Mouse (Mus musculus) forebrain, embryonic 15.5 days (tissue): ENCODE measurements around the gene Ankrd52. TPM values are rescaled to one million over a fixed set of nuclear protein-coding genes. Genes with fewer than 3 reads are reported as not detected.

Source experiments
- ATAC-seq: fragments of 200-750 bp; cut with Nextera tagmentation; replicated peaks from 2 replicates; pipeline ENCODE4 v1.8.0; 2017; ENCODE audit warnings: mild to moderate bottlenecking, moderate TSS enrichment, moderate library complexity
- H3K27ac ChIP-seq: fragments of 300-500 bp; sonication (generic); replicated peaks from 2 replicates; pipeline ENCODE4 v1.5.1; 2015; ENCODE audit warnings: mild to moderate bottlenecking, inconsistent platforms
- H3K27me3 ChIP-seq: fragments of 300-500 bp; sonication (generic); 2 replicates; pipeline ENCODE4 v1.6.1; 2015; ENCODE audit warnings: inconsistent platforms
- H3K36me3 ChIP-seq: fragments of 300-500 bp; sonication (generic); 2 replicates; pipeline ENCODE4 v1.6.1; 2015; ENCODE audit warnings: mild to moderate bottlenecking, inconsistent platforms
- H3K4me1 ChIP-seq: fragments of 300-500 bp; sonication (generic); 2 replicates; pipeline ENCODE4 v1.6.1; 2015; ENCODE audit warnings: inconsistent platforms
- H3K4me2 ChIP-seq: fragments of 300-500 bp; sonication (generic); replicated peaks from 2 replicates; pipeline ENCODE4 v1.6.1; 2015; ENCODE audit warnings: mild to moderate bottlenecking, inconsistent platforms
- H3K4me3 ChIP-seq: fragments of 300-500 bp; sonication (generic); 2 replicates; pipeline ENCODE4 v1.5.1; 2015; ENCODE audit warnings: mild to moderate bottlenecking, inconsistent platforms
- H3K9ac ChIP-seq: fragments of 300-500 bp; sonication (generic); replicated peaks from 2 replicates; pipeline ENCODE4 v1.6.1; 2015; ENCODE audit warnings: mild to moderate bottlenecking, inconsistent platforms
- H3K9me3 ChIP-seq: fragments of 300-500 bp; sonication (generic); 2 replicates; pipeline ENCODE4 v1.6.1; 2016; ENCODE audit warnings: inconsistent platforms
- WGBS: fragments of 180-500 bp; shearing (Covaris S2); methylation state at CpG from one replicate; pipeline ENCODE4 v1.1.7; 2015; ENCODE audit warnings: mixed read lengths; 5-methylcytosine and 5-hydroxymethylcytosine counted together
- polyA plus RNA-seq: library from polyadenylated mRNA; unstranded; fragments of >200 nt; fragmentation: Nextera tagmentation; extraction: Ambion mirVana; gene quantifications from 2 replicates; pipeline ENCODE4 v1.2.1, GENCODE M21; 2015

Ankrd52 gene
- polyA plus RNA-seq, 1 experiment from 2014 or later = 13.0 TPM

DNA sequence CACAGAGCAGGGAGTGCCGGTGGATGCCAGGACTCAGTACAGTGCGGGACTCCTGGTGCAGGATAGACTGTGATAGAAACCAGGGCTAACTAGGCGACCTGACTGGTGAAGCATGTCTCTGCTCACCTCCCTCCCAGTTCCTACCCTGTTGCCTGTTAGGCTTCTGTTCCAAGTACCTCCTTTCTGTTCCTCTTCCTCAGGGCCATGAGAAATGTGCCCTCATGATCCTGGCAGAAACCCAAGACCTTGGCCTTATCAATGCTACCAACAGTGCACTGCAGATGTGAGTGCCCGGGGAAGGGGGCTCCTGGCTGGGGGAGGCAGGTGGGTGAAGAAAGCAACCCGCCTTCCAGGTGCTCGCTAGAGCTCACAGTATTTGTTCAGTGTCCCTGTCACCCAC, 12.7 kb downstream of the Ankrd52 start:
- Histone ChIP-seq H3K9me3 (no peaks in the 10 kb centered on the region), H3K9ac (no peak overlapping the region), H3K4me2 (no peak overlapping the region), H3K4me3 (no peak overlapping the region), H3K36me3 (peaks cover 91% of the 10 kb centered on the region), H3K4me1 (no peaks in the 10 kb centered on the region), H3K27me3 (no peaks in the 10 kb centered on the region), H3K27ac (no peak overlapping the region)
- no peak for ATAC-seq
- WGBS = 86% methylated on average over 6 of the region's 6 CpGs

DNA sequence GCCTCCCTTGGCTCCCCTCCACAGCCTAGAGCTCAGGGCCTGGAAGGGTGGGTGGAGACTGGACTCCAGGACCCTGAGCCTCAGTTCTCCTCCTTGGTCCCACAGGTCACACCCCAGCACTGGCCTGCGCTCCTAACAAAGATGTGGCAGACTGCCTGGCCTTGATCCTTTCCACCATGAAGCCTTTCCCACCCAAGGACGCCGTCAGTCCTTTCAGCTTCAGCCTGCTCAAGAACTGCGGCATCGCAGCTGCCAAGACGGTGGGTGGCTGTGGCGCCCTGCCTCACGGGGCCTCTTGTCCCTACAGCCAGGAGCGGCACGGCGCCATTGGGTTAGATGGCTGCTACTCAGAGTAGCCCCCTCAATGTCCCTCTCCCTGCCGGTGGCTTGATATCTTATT, 13.5 kb downstream of the Ankrd52 start:
- Histone ChIP-seq H3K4me3 (no peak overlapping the region), H3K9ac (no peak overlapping the region), H3K4me1 (no peaks in the 10 kb centered on the region), H3K27ac (no peak overlapping the region), H3K27me3 (no peaks in the 10 kb centered on the region), H3K36me3 (peaks cover 83% of the 10 kb centered on the region), H3K4me2 (no peak overlapping the region), H3K9me3 (no peaks in the 10 kb centered on the region)
- WGBS = 89% methylated on average over 12 of the region's 12 CpGs
- ATAC-seq = no peak

DNA sequence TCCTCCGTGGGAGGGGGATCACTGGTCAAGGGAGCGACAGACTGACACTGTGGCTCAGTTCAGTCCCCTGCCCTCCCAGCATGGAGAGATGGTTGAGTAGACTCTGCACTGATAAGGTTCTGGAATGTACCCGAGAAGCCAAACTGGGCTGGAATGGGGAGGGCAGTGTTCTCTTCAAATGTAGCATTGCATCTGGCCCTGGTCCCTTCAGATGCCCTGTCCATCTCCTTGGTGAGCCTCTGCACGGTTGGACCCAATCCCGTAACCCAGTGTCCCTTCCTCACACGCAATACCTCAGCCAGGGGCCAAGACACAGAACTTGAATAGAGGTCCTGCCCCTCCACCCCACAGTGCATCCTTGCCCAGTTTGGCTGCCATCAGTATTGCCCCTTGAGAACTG, 14.9 kb downstream of the Ankrd52 start:
- H3K9me3 ChIP-seq = no peaks in the 10 kb centered on the region
- WGBS = 76% methylated on average over 6 of the region's 6 CpGs
- peaks cover 73% of the 10 kb centered on the region for H3K36me3 ChIP-seq
- no peak overlapping the region for H3K4me3 ChIP-seq
- no peaks in the 10 kb centered on the region for H3K27me3 ChIP-seq
- no peak for ATAC-seq
- H3K4me1 ChIP-seq = no peaks in the 10 kb centered on the region
- no peak overlapping the region for H3K9ac ChIP-seq
- H3K4me2 ChIP-seq = no peak overlapping the region
- H3K27ac ChIP-seq = no peak overlapping the region

DNA sequence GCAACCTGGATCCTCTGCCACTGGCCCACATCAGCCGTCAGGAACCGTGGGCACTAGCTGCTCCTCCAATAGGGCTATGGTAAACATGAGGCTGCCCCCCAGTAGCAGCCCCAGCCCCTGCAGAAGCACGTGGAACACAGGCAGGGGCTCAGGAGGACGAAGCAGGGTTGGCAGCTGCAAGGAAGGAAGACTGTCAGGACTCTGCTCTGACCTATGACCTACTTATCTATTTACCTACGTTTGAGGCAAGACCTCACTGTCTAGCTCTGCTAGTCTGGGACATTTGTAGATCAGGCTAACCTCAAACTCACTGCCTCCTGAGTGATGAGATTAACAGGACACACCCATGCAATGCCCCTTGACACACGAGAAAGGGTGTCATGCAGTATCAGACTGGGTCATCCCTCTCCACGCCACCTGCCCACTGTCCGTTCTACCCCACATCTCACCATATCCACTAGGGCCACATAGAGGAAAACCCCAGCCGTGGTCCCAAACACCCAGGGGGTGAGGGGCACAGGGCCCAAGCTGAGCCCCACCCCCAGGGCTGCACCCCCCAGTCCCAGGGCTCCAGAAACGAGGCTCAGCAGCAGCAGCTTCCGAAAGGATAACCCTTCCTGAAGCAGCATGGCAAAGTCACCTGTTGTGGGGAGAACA, 19.2 kb downstream of the Ankrd52 start:
- H3K27ac ChIP-seq = no peak overlapping the region
- H3K4me2 ChIP-seq = no peak overlapping the region
- H3K4me3 ChIP-seq = no peak overlapping the region
- no peaks in the 10 kb centered on the region for H3K4me1 ChIP-seq
- H3K9ac ChIP-seq = no peak overlapping the region
- 71% methylated on average over 11 of the region's 11 CpGs for whole genome bisulfite sequencing
- H3K9me3 ChIP-seq = no peaks in the 10 kb centered on the region
- H3K27me3 ChIP-seq = no peaks in the 10 kb centered on the region
- no peak for ATAC-seq
- H3K36me3 ChIP-seq = peaks cover 32% of the 10 kb centered on the region

DNA sequence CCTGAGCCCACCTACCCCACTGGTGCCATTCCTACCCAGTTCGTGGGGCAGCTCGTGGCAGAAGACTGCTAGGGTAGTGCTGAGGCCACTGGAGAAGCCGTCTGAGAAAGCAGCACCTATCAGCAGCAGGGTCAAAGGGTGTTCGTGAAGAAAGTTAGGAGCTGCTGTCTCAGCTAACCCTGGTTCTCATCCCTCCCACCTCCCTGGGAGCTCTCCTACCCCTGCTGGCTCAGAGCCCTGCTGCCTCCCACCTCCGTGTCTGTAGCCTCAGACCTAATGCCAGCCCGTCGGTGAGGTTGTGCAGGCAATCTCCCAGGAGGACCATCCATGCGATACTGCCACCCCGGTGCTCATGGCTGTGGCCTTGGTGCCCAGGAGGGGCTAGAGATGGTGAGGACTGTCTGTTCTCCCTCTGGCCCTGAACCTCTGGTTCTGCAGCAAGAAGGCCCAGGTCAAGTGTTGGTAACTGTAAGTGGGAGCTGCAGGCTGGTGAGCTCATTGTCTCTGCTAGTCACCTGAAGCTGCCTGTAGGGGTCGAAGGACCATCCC, 19.9 kb downstream of the Ankrd52 start:
- Histone ChIP-seq H3K4me1 (no peaks in the 10 kb centered on the region), H3K27me3 (no peaks in the 10 kb centered on the region), H3K4me2 (no peak overlapping the region), H3K27ac (no peak overlapping the region), H3K9me3 (no peaks in the 10 kb centered on the region), H3K36me3 (peaks cover 29% of the 10 kb centered on the region), H3K4me3 (no peak overlapping the region), H3K9ac (no peak overlapping the region)
- WGBS = 73% methylated on average over 10 of the region's 10 CpGs
- ATAC-seq = no peak

DNA sequence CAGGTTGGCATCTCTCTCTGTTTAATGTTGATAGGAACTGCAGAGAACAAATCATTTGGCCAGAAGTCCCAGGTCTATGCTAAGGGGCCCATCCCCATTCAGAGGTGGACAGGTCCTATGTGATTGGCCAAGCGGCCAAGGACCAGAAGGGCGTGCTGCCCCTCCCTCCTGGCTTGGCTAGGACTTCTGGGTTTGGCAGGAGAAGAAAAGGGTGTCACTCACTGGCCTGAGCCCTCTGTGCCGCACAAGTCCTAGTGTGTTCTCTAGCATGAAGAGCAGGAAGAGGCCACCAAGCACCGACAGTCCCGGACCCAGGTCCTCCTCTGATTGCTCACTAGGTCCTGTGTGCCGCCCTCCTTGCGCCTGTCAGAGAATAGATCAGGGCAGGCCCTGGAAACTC, 20.6 kb downstream of the Ankrd52 start:
- no peaks in the 10 kb centered on the region for H3K27me3 ChIP-seq
- peaks cover 23% of the 10 kb centered on the region for H3K36me3 ChIP-seq
- no peak overlapping the region for H3K27ac ChIP-seq
- no peaks in the 10 kb centered on the region for H3K4me1 ChIP-seq
- H3K4me3 ChIP-seq = no peak overlapping the region
- no peaks in the 10 kb centered on the region for H3K9me3 ChIP-seq
- no peak for ATAC-seq
- H3K4me2 ChIP-seq = no peak overlapping the region
- WGBS = 68% methylated on average over 7 of the region's 7 CpGs
- H3K9ac ChIP-seq = no peak overlapping the region

DNA sequence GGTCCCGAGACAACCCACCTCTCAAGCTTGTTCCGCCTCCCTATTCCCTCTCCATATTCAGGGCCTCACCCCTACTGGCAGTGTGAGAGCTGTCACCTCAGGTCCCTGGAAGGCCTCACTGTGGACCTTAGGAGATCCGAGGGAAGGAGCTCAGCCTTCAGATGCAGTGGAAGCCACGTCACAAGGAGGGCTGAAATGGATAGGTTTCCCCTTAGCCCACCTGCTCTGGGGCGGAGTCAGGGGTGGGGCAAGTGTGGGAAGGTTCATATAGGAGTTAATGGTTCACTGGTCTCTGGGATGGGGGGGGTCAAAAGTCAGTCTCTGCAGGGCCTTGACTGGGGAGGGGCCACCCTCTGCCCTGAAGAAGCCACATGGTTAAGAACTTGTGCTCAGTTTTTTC, 23.4 kb downstream of the Ankrd52 start:
- Histone ChIP-seq H3K4me1 (no peaks in the 10 kb centered on the region), H3K9ac (no peak overlapping the region), H3K4me3 (no peak overlapping the region), H3K27ac (no peak overlapping the region), H3K27me3 (no peaks in the 10 kb centered on the region), H3K36me3 (peaks cover 13% of the 10 kb centered on the region), H3K4me2 (no peak overlapping the region), H3K9me3 (no peaks in the 10 kb centered on the region)
- WGBS = 37% methylated on average over 5 of the region's 5 CpGs
- no peak for ATAC-seq

DNA sequence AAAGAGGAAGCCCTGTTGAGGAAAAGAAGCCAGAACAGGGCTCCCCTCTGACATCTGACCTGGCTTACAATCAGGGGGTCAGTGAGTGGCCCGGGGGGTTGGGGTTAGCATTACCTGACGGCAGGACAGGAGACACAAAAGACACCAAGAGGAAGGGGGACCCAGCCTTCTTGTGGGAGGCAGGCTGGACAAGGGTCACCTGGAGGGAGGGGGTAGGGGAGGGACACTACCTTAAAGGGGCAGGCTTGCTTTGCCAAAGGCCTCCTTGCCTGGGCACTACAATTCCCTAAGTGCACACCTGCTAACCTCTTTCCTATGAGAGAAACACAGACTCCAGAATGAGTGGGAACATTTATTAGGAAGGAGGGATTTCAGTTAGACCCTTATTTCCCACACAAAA, 24.1 kb downstream of the Ankrd52 start, which contains the start of gene Slc39a5:
TSS of gene Slc39a5 (minus strand) at position 174 of the 400 bp plus-strand sequence.
- Histone ChIP-seq H3K4me2 (no peak within 1 kb of the TSS), H3K27ac (no peak within 1 kb of the TSS), H3K27me3 (no peaks in the 10 kb centered on the region), H3K9me3 (no peaks in the 10 kb centered on the region), H3K36me3 (peaks cover 8% of the 10 kb centered on the region), H3K9ac (no peak within 1 kb of the TSS), H3K4me3 (no peak within 1 kb of the TSS), H3K4me1 (no peaks in the 10 kb centered on the region)
- WGBS = 11% methylated on average over 2 of the region's 2 CpGs
- no peak for ATAC-seq

DNA sequence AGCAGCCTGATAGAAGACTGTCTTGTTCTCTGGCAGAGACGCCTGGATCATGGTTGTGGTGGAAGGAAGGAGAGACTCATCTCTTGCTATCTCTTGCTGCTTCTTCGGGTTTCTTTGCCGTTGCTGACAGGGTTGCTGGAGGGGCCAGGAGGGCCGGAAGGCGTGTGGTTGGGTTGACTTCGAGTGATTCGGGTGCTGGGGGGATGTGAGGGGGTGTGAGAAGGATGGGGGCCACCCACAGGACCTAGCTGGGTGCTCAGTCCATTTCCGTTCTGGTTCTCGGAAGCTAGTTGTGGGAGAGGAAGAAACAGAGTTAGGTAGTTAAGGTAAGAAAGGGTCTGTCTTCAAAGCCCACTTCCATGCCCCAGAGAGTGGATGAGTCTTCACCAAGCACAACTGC, 24.7 kb downstream of the Ankrd52 start:
- Histone ChIP-seq H3K27ac (no peak overlapping the region), H3K27me3 (no peaks in the 10 kb centered on the region), H3K36me3 (peaks cover 8% of the 10 kb centered on the region), H3K9ac (no peak overlapping the region), H3K4me2 (no peak overlapping the region), H3K9me3 (no peaks in the 10 kb centered on the region), H3K4me1 (no peaks in the 10 kb centered on the region), H3K4me3 (no peak overlapping the region)
- 80% methylated on average over 9 of the region's 9 CpGs for WGBS
- ATAC-seq = no peak

DNA sequence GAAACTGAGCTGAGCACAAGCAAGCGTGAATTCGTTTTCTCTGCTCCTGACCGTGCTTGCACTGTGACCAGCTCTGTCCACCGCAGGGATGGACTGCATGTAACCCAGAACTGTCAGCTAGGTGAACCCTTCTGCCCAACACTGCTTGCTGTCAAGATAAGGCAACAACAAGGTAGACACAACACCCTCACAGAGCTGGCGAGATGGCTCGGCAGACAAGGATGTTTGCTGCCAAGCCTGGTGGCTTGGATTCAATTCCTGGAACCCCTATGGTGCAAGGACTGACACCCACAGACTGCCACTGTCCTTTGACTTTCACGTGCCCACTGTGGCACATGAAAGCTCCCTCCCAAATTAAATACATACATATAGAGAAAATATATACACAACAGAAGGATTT, 27.0 kb downstream of the Ankrd52 start:
- Histone ChIP-seq H3K9ac (no peak overlapping the region), H3K4me1 (peaks cover 12% of the 10 kb centered on the region), H3K27ac (no peak overlapping the region), H3K27me3 (no peaks in the 10 kb centered on the region), H3K4me3 (no peak overlapping the region), H3K36me3 (peaks cover 10% of the 10 kb centered on the region), H3K9me3 (no peaks in the 10 kb centered on the region), H3K4me2 (no peak overlapping the region)
- no peak for ATAC-seq
- WGBS = 78% methylated on average over 7 of the region's 7 CpGs

DNA sequence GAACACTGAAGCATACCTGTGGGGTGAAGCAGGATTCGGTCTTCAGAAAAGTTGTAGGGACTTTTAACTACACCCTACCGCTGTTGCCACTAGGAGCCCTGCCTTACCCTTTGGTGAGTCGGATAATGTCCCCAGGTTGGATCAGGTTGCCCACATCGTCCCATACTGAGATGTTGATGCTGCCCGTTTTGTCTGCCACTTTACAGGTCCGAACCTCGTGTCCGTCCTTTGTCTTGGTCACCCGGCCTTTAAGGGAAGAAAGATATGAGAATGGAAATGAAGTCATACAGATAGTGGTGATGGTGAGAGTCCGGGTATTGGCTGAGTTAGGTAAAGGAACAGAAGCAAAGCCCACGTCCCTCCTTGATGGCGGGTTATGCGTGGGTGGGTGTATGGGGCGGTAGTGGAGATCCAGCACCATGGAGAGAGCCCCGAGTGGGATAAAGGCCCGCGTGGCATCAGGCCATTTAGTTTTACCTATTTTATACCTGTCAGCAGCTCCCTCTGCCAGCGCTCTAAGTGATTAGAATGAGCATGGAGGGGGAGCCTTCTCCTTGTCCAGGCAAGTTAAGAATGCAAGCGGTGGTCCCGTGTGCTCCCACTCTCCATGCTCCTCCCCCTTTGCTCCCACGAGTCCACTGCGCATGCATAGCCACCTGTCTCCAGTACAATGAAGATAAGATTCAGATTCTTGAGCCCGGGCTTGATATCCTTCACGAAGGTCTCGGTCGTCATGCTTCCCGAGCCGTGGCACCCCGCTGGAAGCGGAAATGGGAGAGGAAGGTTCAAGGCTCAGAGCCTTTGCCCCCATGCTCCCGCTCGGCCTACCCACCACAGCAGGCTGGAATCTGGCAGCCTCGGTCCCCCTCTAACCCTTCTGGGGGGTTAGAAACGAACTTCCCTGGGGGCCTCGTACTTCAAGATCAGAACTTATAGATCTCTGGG, 31.9 kb downstream of the Ankrd52 start:
- H3K27ac ChIP-seq = peak overlapping the region; percentile 99
- peak overlapping the region; percentile 90 for H3K9ac ChIP-seq
- peak overlapping the region; percentile 99 for H3K4me2 ChIP-seq
- peak overlapping the region; percentile 98 for H3K4me3 ChIP-seq
- peaks cover 9% of the 10 kb centered on the region; the same call in 1 of the 2 replicates for H3K36me3 ChIP-seq
- no peaks in the 10 kb centered on the region for H3K9me3 ChIP-seq
- peak; percentile 23 for ATAC-seq
- 17% methylated on average over 35 of the region's 35 CpGs for WGBS
- H3K4me1 ChIP-seq = peaks cover 46% of the 10 kb centered on the region
- no peaks in the 10 kb centered on the region for H3K27me3 ChIP-seq
